Mouse (Mus musculus) inflammation-experienced regulatory T-cells, adult 16 weeks (primary cell): Measurements from ENCODE around the gene Ccdc90b. TPM values are rescaled to one million over a fixed set of nuclear protein-coding genes. Genes with fewer than 3 reads are reported as not detected.

Experiments
- polyA plus RNA-seq: library from polyadenylated mRNA; unstranded; fragments of 100-300 nt; shearing (Covaris generic); gene quantifications from one replicate; pipeline ENCODE4 v1.2.1, GENCODE M21; 2017

Gene Ccdc90b
- 22.4 TPM for polyA plus RNA-seq

DNA sequence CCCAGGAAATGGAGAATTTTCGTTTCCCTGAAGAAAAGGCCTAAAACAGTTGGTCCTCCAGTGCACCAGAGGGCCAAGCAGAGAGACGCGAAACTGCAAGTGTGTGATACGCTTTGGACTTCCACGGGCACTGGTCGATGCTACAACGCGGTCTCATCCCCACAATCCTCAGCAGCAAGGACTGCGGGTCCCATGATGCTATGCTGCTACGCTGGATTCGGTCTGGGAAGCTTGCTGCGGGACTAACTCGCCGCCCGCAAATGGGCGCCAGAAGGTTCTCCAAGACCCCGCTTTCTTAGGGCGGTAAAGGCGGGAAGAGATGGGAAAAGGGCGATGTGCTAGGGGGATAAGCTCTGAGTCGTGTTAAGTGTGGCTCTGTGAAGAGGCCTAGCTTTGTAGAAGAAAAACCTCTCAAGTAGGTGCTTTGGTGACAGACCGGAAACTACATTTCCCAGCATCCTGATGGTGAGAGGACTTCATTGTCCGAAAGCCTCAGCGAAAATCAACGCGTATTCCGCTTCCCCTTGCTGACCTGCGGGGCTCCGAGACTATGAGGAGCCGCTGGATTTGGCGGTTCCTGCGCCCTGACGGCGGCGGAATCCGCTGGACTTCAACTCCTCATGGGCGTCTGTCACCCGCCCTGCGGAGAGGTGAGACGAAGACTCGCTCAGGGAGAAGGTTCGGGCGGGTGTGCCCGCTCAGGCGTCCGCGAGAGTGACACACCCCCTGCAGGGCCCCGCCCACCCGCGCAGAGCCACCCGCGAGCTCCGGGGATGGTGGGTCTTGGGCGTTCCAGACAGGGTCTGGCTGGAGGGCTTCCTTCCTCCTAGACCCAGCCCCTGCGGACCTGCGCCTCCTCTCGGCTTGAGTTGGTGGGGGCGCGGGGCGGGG, at the start of gene Ccdc90b:
Ccdc90b (plus strand) TSS at position 164 of the 891 bp plus-strand sequence.

Other genes starting within 250 kb of the Ccdc90b start
- gene Ankrd42, start 76.0 kb downstream of the Ccdc90b start, polyA plus RNA-seq, result 0.33 TPM
- gene Pcf11, start 108.8 kb downstream of the Ccdc90b start, polyA plus RNA-seq, result 34.4 TPM
- 0.22 TPM for gene Rab30, start 180.5 kb downstream of the Ccdc90b start, polyA plus RNA-seq